ENCODE assay signal across 8 mouse cellular contexts in the genomic region with DNA sequence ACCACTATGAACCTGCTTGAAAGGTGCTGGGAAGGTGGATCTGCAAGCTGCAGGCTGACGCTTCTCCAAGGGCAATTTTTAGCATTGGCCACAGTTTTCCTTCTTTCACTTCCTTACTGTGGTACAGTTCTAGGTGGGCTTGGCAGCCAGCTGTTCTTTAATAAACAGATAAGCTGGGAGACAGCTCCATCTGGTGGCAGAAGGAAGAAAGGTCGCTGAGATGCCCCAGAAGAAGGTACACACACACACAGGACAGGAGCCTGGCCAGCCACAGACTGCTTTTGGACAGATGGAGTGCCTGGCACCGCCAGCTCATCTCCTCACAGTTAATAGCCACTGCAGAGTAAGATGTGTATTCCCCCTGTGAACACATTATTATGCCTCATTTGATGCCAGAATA. TPM values are rescaled to one million over a fixed set of nuclear protein-coding genes. Genes with fewer than 3 reads are reported as not detected.
DNase-seq lines count a peak whose midpoint lies in the region; ATAC-seq and TF ChIP-seq lines count a peak whose summit lies in the region.

No protein-coding gene starts in this region.

- H3K36me3 ChIP-seq in liver, embryonic 13.5 days = peaks cover 47% of the 10 kb centered on the region

- TF ChIP-seq POLR2A in cerebellum, adult 2 months (IDR thresholded peaks at IDR 0.05; ENCODE audit: borderline replicate concordance, insufficient read depth, low read length) = peak; percentile 8; the same call in 1 of the 2 replicates
- no peak for TF ChIP-seq POLR2A in olfactory bulb, adult 2 months (IDR thresholded peaks at IDR 0.05; ENCODE audit: insufficient read depth, low read depth, low read length)

- ATAC-seq in frontal cortex, adult (ENCODE audit: low TSS enrichment) = peak; percentile 19; the same call in 1 of the 2 replicates
- ATAC-seq in liver, embryonic 13.5 days (ENCODE audit: low read depth) = 0 out of 2 replicates have a peak, but pooled peaks have one; percentile 15

- WGBS in cerebellum, adult 2 months = 9% methylated on average over 3 of the region's 3 CpGs
- WGBS in liver, embryonic 13.5 days (ENCODE audit: insufficient replicate concordance) = 18% methylated on average over 3 of the region's 3 CpGs
- WGBS in olfactory bulb, adult 2 months = 30% methylated on average over 3 of the region's 3 CpGs

- no peaks in the 10 kb centered on the region for H3K27me3 ChIP-seq in cerebellum, adult 2 months (ENCODE audit: control insufficient read depth, insufficient read depth, low read length)
- H3K27me3 ChIP-seq in liver, embryonic 13.5 days = no peaks in the 10 kb centered on the region

- H3K27ac ChIP-seq in cerebellum, adult 2 months (ENCODE audit: insufficient read depth, low read length) = peak overlapping the region; percentile 55
- H3K27ac ChIP-seq in liver, embryonic 13.5 days = no peak overlapping the region
- no peak overlapping the region for H3K27ac ChIP-seq in olfactory bulb, adult 2 months (ENCODE audit: insufficient read depth, low read depth, low read length)

- no peak overlapping the region for H3K9ac ChIP-seq in liver, embryonic 13.5 days

- DNase-seq in A20 (ENCODE audit: low read depth, low spot score) (peak; percentile 77), MEL-GATA-1-ER (ENCODE audit: extremely low read depth, low read depth) (peak; percentile 40)
- DNase-seq in cerebellum, adult 2 months = peak; percentile 87 to 91
- DNase-seq in kidney, postnatal 10 days = peak; percentile 72
- no peak for DNase-seq in liver, embryonic 13.5 days
- DNase-seq in thymus, postnatal 36 days = peak; percentile 41

- H3K4me1 ChIP-seq in cerebellum, adult 2 months (ENCODE audit: control insufficient read depth, insufficient read depth, low read length) = peaks cover 25% of the 10 kb centered on the region
- 0 out of 2 replicates have a peak, but pooled peaks cover 4% of the 10 kb centered on the region for H3K4me1 ChIP-seq in liver, embryonic 13.5 days (replicated peaks)
- 0 out of 2 replicates have a peak, but pooled peaks cover 3% of the 10 kb centered on the region for H3K4me1 ChIP-seq in olfactory bulb, adult 2 months (ENCODE audit: control insufficient read depth, insufficient read depth, low read length)

- H3K4me3 ChIP-seq in cerebellum, adult 2 months (replicated peaks; ENCODE audit: insufficient read depth, low read depth, low read length) = no peak overlapping the region
- no peak overlapping the region for H3K4me3 ChIP-seq in liver, embryonic 13.5 days (replicated peaks)
- H3K4me3 ChIP-seq in olfactory bulb, adult 2 months (ENCODE audit: insufficient read depth, low read depth, low read length) = no peak overlapping the region

- TF ChIP-seq CTCF in cerebellum, adult 2 months (IDR thresholded peaks at IDR 0.05; ENCODE audit: borderline replicate concordance, insufficient read depth, low read depth, low read length) = peak; percentile 74
- peak; percentile 30; the same call in 1 of the 2 replicates for TF ChIP-seq CTCF in olfactory bulb, adult 2 months (IDR thresholded peaks at IDR 0.05; ENCODE audit: insufficient read depth, low read depth, low read length)

- H3K4me2 ChIP-seq in liver, embryonic 13.5 days = no peak overlapping the region

- H3K9me3 ChIP-seq in liver, embryonic 13.5 days (replicated peaks) = no peaks in the 10 kb centered on the region

RNA-seq across cellular contexts. Expression of a gene that starts 33.0 kb away (rescaled TPM):
- polyA plus RNA-seq in cerebellum, adult 2 months (2012; rRNA removed) = 318 and 338 TPM in 2 replicates
- polyA plus RNA-seq in liver, embryonic 13.5 days (2015; fragmentation: Nextera tagmentation; extraction: Ambion mirVana) = 2.3 and 2.9 TPM in 2 replicates
- not detected in 2 replicates for polyA plus RNA-seq in olfactory bulb, adult 2 months (2012; ENCODE audit: insufficient read depth, insufficient read length, low replicate concordance, missing spikeins)

RNA-seq across cellular contexts. Expression of a gene that starts 44.5 kb away (rescaled TPM):
- 191 and 195 TPM in 2 replicates for polyA plus RNA-seq in cerebellum, adult 2 months (2012; rRNA removed)
- polyA plus RNA-seq in liver, embryonic 13.5 days (2015; fragmentation: Nextera tagmentation; extraction: Ambion mirVana) = 96.4 and 102 TPM in 2 replicates
- polyA plus RNA-seq in olfactory bulb, adult 2 months (2012; ENCODE audit: insufficient read depth, insufficient read length, low replicate concordance, missing spikeins) = not detected in 2 replicates

RNA-seq across cellular contexts. Expression of a gene that starts 53.0 kb away (rescaled TPM):
- 89.3 and 90.3 TPM in 2 replicates for polyA plus RNA-seq in cerebellum, adult 2 months (2012; rRNA removed)
- polyA plus RNA-seq in liver, embryonic 13.5 days (2015; fragmentation: Nextera tagmentation; extraction: Ambion mirVana) = 1.3 and 1.4 TPM in 2 replicates
- polyA plus RNA-seq in olfactory bulb, adult 2 months (2012; ENCODE audit: insufficient read depth, insufficient read length, low replicate concordance, missing spikeins) = not detected in 2 replicates

Comparison
In these comparisons a context has a peak if more than half of its experiments do, and no peak if none do; other contexts are left out.
1. RNA of a gene that starts 44.5 kb away (polyA plus RNA-seq): 191 to 195 TPM in cerebellum, adult 2 months and 96.4 to 102 TPM in liver, embryonic 13.5 days; not detected in olfactory bulb, adult 2 months; every median in the first group is over 10 times any median in the second.